Mouse (Mus musculus) stomach, postnatal 0 days (tissue): ENCODE measurements around the gene Ap4e1. TPM values are rescaled to one million over a fixed set of nuclear protein-coding genes. Genes with fewer than 3 reads are reported as not detected.

Source experiments
- ATAC-seq: fragments of 200-750 bp; cut with Nextera tagmentation; 2 replicates; pipeline ENCODE4 v1.8.0; 2017; ENCODE audit not compliant: low FRiP score, low TSS enrichment
- DNase-seq: peaks from one replicate; pipeline ENCODE4 v3.0.0-alpha.2; 2016; ENCODE audit warnings: low spot score
- H3K27ac ChIP-seq: fragments of 300-500 bp; sonication (generic); replicated peaks from 2 replicates; pipeline ENCODE4 v1.5.1; 2014; ENCODE audit warnings: mild to moderate bottlenecking, control low read depth
- H3K27me3 ChIP-seq: fragments of 300-500 bp; sonication (generic); 2 replicates; pipeline ENCODE4 v1.6.1; 2014; ENCODE audit warnings: low read length; ENCODE audit not compliant: control insufficient read depth, insufficient read depth
- H3K36me3 ChIP-seq: fragments of 300-500 bp; sonication (generic); 2 replicates; pipeline ENCODE4 v1.6.1; 2014; ENCODE audit warnings: low read length, mixed read lengths; ENCODE audit not compliant: control insufficient read depth, insufficient read depth
- H3K4me1 ChIP-seq: fragments of 300-500 bp; sonication (generic); replicated peaks from 2 replicates; pipeline ENCODE4 v1.6.1; 2014; ENCODE audit warnings: antibody characterized with exemption; ENCODE audit not compliant: control insufficient read depth, insufficient read depth
- H3K4me2 ChIP-seq: fragments of 300-500 bp; sonication (generic); replicated peaks from 2 replicates; pipeline ENCODE4 v1.6.1; 2014; ENCODE audit warnings: low read depth, mild to moderate bottlenecking, control low read depth, moderate library complexity
- H3K4me3 ChIP-seq: fragments of 300-500 bp; sonication (generic); 2 replicates; pipeline ENCODE4 v1.5.1; 2014; ENCODE audit warnings: low read depth, low read length, control low read depth
- H3K9ac ChIP-seq: fragments of 300-500 bp; sonication (generic); 2 replicates; pipeline ENCODE4 v1.6.1; 2014; ENCODE audit warnings: mild to moderate bottlenecking, low read length, control low read depth, mixed read lengths
- H3K9me3 ChIP-seq: fragments of 300-500 bp; sonication (generic); 2 replicates; pipeline ENCODE4 v1.6.1; 2016; ENCODE audit warnings: low read length; ENCODE audit not compliant: control insufficient read depth
- CTCF ChIP-seq: IDR thresholded peaks from 2 replicates; pipeline ENCODE4 v1.5.1; 2016; ENCODE audit warnings: antibody characterized with exemption, low read depth, mild to moderate bottlenecking, moderate library complexity
- EP300 ChIP-seq: optimal IDR thresholded peaks from 2 replicates; pipeline ENCODE3; 2016; ENCODE audit warnings: antibody characterized with exemption
- WGBS: fragments of 180-500 bp; shearing (Covaris S2); extraction: QIAGEN DNeasy Blood & Tissue Kit; methylation state at CpG from one replicate; pipeline ENCODE4 v1.1.7; 2014; 5-methylcytosine and 5-hydroxymethylcytosine counted together
- polyA plus RNA-seq: library from polyadenylated mRNA; unstranded; fragments of >200 nt; fragmentation: Nextera tagmentation; extraction: Ambion mirVana; gene quantifications from 2 replicates; pipeline ENCODE4 v1.2.1, GENCODE M21; 2015

Gene Ap4e1
- polyA plus RNA-seq, 1 experiment from 2014 or later = 3.9 TPM

- peak overlapping the region; percentile 28 for H3K4me3 ChIP-seq
- H3K9ac ChIP-seq = peak overlapping the region; percentile 31; the same call in 1 of the 2 replicates
- no peaks in the 10 kb centered on the region for H3K9me3 ChIP-seq
- H3K27ac ChIP-seq = peak overlapping the region; percentile 45; the same call in 1 of the 2 replicates
- no peaks in the 10 kb centered on the region for H3K36me3 ChIP-seq
- DNase-seq (peak; percentile 51), ATAC-seq (no peak)
- H3K4me2 ChIP-seq = peak overlapping the region; percentile 31
- H3K4me1 ChIP-seq = no peaks in the 10 kb centered on the region
- 41% methylated on average over 12 of the region's 12 CpGs for WGBS
- TF ChIP-seq CTCF (peak; percentile 75), EP300 (no peak)
- H3K27me3 ChIP-seq = no peaks in the 10 kb centered on the region
Observed at GRCm38 (mm10) chr2:127006634-127007370, 1.7 kb upstream of the Ap4e1 start.

- Histone ChIP-seq H3K36me3 (peaks cover 3% of the 10 kb centered on the region; the same call in 1 of the 2 replicates), H3K9me3 (no peaks in the 10 kb centered on the region), H3K27ac (no peak overlapping the region), H3K4me1 (no peaks in the 10 kb centered on the region), H3K9ac (no peak overlapping the region), H3K4me3 (no peak overlapping the region), H3K4me2 (no peak overlapping the region), H3K27me3 (no peaks in the 10 kb centered on the region)
- WGBS = 57% methylated on average over 5 of the region's 5 CpGs
- DNase-seq = no peak
- TF ChIP-seq CTCF = no peak
- TF ChIP-seq EP300 = no peak
- ATAC-seq = no peak
Observed at GRCm38 (mm10) chr2:127007509-127007908, 1.0 kb upstream of the Ap4e1 start.

GRCm38 (mm10) chr2:127035006-127035605 is 26.6 kb downstream of the Ap4e1 start:
- H3K9me3 ChIP-seq = no peaks in the 10 kb centered on the region
- H3K9ac ChIP-seq = no peak overlapping the region
- H3K27ac ChIP-seq = no peak overlapping the region
- no peak overlapping the region for H3K4me2 ChIP-seq
- TF ChIP-seq CTCF (no peak), EP300 (no peak)
- no peaks in the 10 kb centered on the region for H3K4me1 ChIP-seq
- WGBS = 91% methylated on average over 9 of the region's 9 CpGs
- DNase-seq = no peak
- no peak for ATAC-seq
- H3K4me3 ChIP-seq = no peak overlapping the region
- H3K36me3 ChIP-seq = peaks cover 20% of the 10 kb centered on the region
- H3K27me3 ChIP-seq = no peaks in the 10 kb centered on the region

GRCm38 (mm10) chr2:127037299-127037698 is 28.8 kb downstream of the Ap4e1 start:
- no peaks in the 10 kb centered on the region for H3K9me3 ChIP-seq
- H3K27ac ChIP-seq = no peak overlapping the region
- H3K4me2 ChIP-seq = no peak overlapping the region
- peaks cover 14% of the 10 kb centered on the region for H3K36me3 ChIP-seq
- no peak for DNase-seq
- H3K4me1 ChIP-seq = no peaks in the 10 kb centered on the region
- WGBS = 92% methylated on average over 4 of the region's 4 CpGs
- no peak overlapping the region for H3K4me3 ChIP-seq
- TF ChIP-seq CTCF = no peak
- no peaks in the 10 kb centered on the region for H3K27me3 ChIP-seq
- ATAC-seq = no peak
- H3K9ac ChIP-seq = no peak overlapping the region

GRCm38 (mm10) chr2:127061471-127061870 is 53.0 kb downstream of the Ap4e1 start:
- DNase-seq = no peak

GRCm38 (mm10) chr2:127068806-127069205 is 60.3 kb downstream of the Ap4e1 start:
- Histone ChIP-seq H3K27me3 (no peaks in the 10 kb centered on the region), H3K27ac (no peak overlapping the region), H3K4me3 (no peak overlapping the region), H3K4me2 (no peak overlapping the region), H3K9ac (no peak overlapping the region), H3K36me3 (peaks cover 6% of the 10 kb centered on the region; the same call in 1 of the 2 replicates), H3K9me3 (no peaks in the 10 kb centered on the region), H3K4me1 (no peaks in the 10 kb centered on the region)
- ATAC-seq = no peak
- TF ChIP-seq CTCF (no peak), EP300 (no peak)
- no peak for DNase-seq
- 84% methylated on average over 7 of the region's 7 CpGs for WGBS

More at GRCm38 (mm10) chr2:127061471-127061870, 53.0 kb downstream of the Ap4e1 start:
- H3K27ac ChIP-seq = no peak overlapping the region
- 95% methylated on average over 9 of the region's 9 CpGs for WGBS
- no peaks in the 10 kb centered on the region for H3K27me3 ChIP-seq
- no peak for TF ChIP-seq EP300
- H3K36me3 ChIP-seq = peaks cover 20% of the 10 kb centered on the region
- no peak overlapping the region for H3K4me3 ChIP-seq
- H3K9me3 ChIP-seq = no peaks in the 10 kb centered on the region
- H3K4me1 ChIP-seq = no peaks in the 10 kb centered on the region
- H3K4me2 ChIP-seq = no peak overlapping the region
- H3K9ac ChIP-seq = no peak overlapping the region
- no peak for ATAC-seq
